Mouse (Mus musculus): ENCODE measurements at regions not wholly inside any gene's neighbourhood (a gene's known extent, or its start where the extent isn't known, plus 50 kb on each side); places are given as distances from the start of the nearest gene placed in this dataset.

DNA sequence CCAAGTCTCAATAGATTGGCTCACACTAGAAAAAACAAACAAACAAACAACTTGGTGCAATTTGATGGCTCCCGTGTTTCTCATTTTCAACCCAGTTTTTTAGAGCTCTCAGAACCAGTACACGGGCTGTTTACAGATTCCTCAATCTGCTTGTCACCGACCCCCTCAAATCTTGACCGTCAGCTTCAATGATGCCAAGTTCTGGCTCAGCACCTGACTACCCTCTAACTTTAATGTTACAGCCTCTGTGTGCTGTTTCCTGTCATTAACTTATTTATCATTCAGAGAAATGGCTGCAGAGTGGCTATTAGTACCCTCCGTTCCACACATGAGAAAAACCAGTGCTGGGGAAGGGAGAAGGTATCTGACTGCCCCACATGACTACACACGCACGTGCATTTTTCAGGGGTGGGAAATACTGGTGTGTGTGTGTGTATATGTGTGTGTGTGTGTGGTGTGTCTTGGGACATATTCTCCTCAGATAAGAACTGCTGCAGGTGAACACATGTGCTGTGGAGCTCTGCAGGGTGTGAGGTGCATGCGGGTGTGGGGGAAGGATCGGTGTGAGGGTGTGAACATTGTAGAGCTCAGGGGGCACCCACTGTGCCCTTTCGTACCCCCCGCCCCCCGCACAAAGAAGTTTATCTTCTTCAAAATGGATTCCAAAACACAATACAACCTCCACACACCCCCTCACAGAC is 83.6 kb upstream of the Lgalsl start:
- peak; percentile 4 for DNase-seq (ENCODE audit: low read depth, low spot score)
- H3K27me3 ChIP-seq (ENCODE audit: control insufficient read depth, insufficient read depth, low read length, poor library complexity, severe bottlenecking), result no peaks in the 10 kb centered on the region

DNA sequence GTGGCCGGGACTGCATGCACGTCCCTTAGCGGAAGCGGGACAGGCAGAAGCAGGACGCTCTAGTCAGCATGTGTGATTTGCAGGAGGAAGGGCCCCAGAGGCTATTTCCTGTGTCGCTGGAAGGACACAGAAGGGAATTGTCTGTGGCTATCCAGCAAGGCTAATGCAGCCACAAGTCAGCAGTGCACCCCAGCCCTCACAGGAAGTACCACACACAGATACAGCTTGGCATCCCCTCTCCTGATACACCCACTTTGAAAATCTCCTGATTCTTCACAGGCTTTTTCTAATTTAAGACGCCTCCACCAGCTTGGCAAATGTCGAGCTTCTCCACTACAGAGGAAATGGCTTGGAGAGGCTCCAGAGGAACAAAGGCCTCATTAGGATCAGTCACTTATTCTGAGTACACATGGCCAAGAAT is 84.3 kb upstream of the Lgalsl start:
- Histone ChIP-seq H3K27me3 (ENCODE audit: control insufficient read depth, insufficient read depth, low read length, poor library complexity, severe bottlenecking) (no peaks in the 10 kb centered on the region), H3K36me3 (ENCODE audit: control insufficient read depth, insufficient read depth, low read length, poor library complexity, severe bottlenecking) (no peaks in the 10 kb centered on the region)
- no peak for DNase-seq (ENCODE audit: low read depth, low spot score)

More for the DNA sequence above, 83.6 kb upstream of the Lgalsl start:
- no peaks in the 10 kb centered on the region for H3K36me3 ChIP-seq (ENCODE audit: control insufficient read depth, insufficient read depth, low read length, poor library complexity, severe bottlenecking)

DNA sequence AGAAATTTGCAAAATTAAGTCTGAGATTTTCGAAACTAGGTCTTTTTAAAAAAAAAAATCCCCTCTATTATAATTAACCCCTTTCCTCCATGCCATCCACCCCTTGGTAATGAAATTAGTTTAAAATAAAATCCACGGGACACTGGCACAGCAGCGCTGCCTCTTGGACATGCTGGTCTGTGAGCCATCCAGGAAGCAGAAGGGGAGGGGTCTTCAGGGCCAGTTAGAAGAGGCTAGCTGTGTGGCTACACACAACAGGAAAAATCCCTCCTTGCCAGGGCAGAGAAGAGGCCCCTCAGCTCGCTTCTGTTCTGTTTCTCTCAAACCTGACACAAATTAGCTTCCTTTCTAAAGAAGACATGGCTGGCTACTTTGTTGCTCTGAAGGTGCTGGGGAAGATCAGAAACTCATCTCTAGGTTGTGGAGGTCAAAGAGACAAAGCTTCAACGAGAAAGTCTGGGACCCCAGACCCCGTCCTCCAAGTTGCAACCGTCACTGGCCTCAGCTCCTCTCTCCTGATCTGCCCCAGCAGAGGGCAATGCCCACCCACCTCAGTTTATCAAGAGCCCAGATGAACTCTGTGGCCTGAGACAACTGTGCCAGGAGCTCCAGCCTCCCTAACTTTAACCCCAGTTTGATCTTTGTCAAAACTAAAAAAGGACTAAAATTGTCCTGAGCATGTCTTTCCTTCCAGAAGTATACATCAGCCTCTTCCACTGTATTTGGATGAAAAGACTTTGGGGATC is 85.0 kb upstream of the Lgalsl start:
- no peak for DNase-seq (ENCODE audit: low read depth, low spot score)
- Histone ChIP-seq H3K27me3 (ENCODE audit: control insufficient read depth, insufficient read depth, low read length, poor library complexity, severe bottlenecking) (no peaks in the 10 kb centered on the region), H3K36me3 (ENCODE audit: control insufficient read depth, insufficient read depth, low read length, poor library complexity, severe bottlenecking) (no peaks in the 10 kb centered on the region)

DNA sequence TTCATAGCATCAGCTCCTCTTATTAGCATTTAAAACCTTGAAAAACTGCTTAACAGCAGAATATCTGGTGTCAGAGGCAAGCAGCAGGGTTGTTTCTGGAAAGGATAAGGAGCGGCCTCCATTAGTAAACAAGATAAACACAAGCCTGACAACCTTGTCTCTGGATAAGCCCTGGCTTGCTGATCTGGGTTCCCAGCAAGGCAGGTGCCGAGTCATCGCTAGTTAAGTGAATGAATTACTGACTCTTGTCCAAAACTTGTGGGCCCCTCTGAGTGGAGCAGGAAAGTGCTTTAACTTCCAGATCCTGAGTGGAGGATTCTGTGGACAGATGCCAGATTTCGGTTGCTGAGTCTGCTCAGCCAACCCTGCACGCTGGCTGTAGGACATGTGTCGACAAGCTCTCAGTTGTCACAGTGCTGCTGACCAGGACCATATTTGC is 85.6 kb upstream of the Lgalsl start:
- H3K36me3 ChIP-seq (ENCODE audit: control insufficient read depth, insufficient read depth, low read length, poor library complexity, severe bottlenecking), result no peaks in the 10 kb centered on the region
- DNase-seq (ENCODE audit: low read depth, low spot score), result no peak
- no peaks in the 10 kb centered on the region for H3K27me3 ChIP-seq (ENCODE audit: control insufficient read depth, insufficient read depth, low read length, poor library complexity, severe bottlenecking)

DNA sequence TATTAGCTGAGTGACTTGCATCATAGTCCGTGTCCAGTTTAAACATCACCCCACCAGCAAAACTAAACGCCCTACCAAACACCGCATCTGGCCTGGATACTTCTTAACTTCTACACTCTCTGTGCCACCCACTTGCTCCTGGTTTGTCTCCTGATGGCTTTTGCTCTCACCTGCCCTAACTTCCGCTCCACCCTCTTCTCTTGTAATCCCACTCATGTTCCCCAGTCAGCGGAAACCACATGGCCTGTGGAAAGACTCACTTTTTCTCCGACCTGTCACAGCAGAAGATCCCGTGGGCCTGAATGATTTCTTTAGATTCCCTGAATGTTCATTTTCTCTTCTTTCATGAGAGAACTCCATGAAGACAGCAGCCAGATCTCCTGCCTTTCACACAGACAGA is 86.1 kb upstream of the Lgalsl start:
- DNase-seq (ENCODE audit: low read depth, low spot score), result no peak
- Histone ChIP-seq H3K27me3 (ENCODE audit: control insufficient read depth, insufficient read depth, low read length, poor library complexity, severe bottlenecking) (no peaks in the 10 kb centered on the region), H3K36me3 (ENCODE audit: control insufficient read depth, insufficient read depth, low read length, poor library complexity, severe bottlenecking) (no peaks in the 10 kb centered on the region)

DNA sequence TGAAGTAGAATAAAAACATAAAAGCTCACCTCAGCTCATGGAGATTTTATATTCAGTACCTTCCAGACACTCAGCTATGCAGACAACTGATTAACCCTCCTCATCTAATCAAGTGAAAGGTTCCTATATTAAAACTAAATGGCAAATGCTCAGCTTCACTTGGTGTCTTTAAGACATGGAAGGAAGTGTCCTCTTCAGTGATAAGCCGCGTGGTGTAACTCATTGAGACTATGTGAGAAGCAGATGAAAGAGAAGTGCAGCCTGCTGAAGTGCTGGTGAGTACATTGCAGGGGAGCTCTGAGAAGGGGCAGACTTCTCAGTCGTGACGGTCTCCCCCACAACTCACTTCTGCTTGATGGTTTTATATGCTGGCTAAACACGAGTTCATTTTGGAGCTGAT is 86.6 kb upstream of the Lgalsl start:
- Histone ChIP-seq H3K36me3 (ENCODE audit: control insufficient read depth, insufficient read depth, low read length, poor library complexity, severe bottlenecking) (no peaks in the 10 kb centered on the region), H3K27me3 (ENCODE audit: control insufficient read depth, insufficient read depth, low read length, poor library complexity, severe bottlenecking) (no peaks in the 10 kb centered on the region)
- DNase-seq (ENCODE audit: low read depth, low spot score), result no peak

DNA sequence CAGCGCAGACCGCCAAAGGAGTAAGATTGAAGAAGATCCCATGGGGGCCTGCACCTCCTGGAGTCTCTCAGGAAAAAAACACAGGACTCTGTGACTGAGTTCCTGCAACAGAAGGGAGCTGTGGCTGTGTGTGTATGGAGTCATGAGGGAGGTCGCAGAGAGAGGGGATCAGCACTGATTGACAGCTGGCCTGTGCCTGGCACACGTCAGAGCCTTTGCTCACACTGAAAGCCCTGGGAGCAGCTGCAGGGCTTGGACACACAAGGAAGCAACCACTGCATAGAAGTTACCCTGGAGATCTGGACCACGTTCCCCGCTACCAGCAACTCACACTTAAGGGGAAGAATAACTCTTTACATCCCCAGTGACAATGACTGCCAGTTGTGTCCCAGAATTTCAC is 92.3 kb upstream of the Lgalsl start:
- no peaks in the 10 kb centered on the region for H3K27me3 ChIP-seq (ENCODE audit: control insufficient read depth, insufficient read depth, low read length, poor library complexity, severe bottlenecking)

DNA sequence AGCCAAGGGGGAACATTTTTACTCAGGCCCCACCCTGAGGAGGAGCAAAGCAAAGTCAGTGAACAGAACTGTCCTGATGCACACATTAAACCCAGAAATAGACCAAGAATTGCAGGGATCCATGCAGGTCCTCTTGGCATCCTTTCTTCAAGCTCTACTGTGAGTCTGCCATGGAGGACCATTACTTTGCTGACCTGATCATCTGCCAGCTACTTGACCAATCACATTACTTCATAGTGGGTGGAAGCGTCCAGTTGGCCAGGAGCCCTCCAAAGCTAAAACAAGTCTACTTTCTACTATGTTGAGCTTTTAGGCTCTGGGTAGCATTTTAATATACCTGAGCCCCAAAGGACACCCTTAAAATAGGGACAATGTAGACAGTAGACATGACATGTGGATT is 98.6 kb upstream of the Lgalsl start:
- no peaks in the 10 kb centered on the region for H3K36me3 ChIP-seq (ENCODE audit: control insufficient read depth, insufficient read depth, low read length, poor library complexity, severe bottlenecking)
- no peak for DNase-seq (ENCODE audit: low read depth, low spot score)
- H3K27me3 ChIP-seq (ENCODE audit: control insufficient read depth, insufficient read depth, low read length, poor library complexity, severe bottlenecking), result no peaks in the 10 kb centered on the region

More for the DNA sequence above, 92.3 kb upstream of the Lgalsl start:
- H3K36me3 ChIP-seq (ENCODE audit: control insufficient read depth, insufficient read depth, low read length, poor library complexity, severe bottlenecking), result no peaks in the 10 kb centered on the region
- DNase-seq (ENCODE audit: low read depth, low spot score), result no peak

DNA sequence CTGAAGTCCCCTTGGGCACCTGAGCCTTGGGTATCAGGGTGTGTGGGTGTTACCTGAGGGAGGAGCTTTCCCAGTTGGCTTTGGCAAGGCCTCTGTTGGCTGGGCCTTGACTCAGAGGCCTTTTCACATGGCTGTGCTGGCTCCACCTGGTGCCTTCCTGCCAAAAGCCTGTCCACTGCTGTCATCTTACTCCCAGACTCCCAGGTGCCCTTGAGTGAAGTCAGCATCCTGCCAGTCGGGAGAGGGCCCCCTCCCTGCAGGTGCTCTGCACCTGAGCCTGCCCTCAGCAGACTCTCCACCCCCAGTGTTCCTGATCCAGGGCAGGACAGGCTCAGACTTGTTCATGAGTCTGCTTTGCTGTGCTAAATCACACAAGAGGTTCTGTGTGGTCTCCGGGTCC is 99.2 kb upstream of the Lgalsl start:
- Histone ChIP-seq H3K36me3 (ENCODE audit: control insufficient read depth, insufficient read depth, low read length, poor library complexity, severe bottlenecking) (no peaks in the 10 kb centered on the region), H3K27me3 (ENCODE audit: control insufficient read depth, insufficient read depth, low read length, poor library complexity, severe bottlenecking) (no peaks in the 10 kb centered on the region)
- no peak for DNase-seq (ENCODE audit: low read depth, low spot score)

DNA sequence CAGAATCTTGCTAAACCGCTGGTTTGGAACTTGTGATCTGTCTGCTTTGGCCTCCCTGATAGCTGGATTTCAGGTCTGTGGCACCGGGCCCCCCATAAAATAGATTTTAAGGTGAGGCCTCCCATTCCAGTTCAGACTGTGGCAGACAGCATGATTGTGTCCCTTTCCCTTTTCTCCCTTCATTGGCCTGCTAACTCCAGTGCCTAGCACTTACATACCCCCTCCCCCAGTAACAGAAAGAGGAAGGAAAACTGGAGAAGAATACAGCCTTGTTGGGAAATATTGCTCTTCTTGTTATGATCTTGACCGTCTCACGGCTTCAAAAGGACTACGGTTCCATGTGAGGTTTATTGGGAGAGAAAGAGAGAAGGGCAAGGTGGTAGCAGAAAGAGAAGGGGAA is 99.7 kb upstream of the Lgalsl start:
- Histone ChIP-seq H3K36me3 (ENCODE audit: control insufficient read depth, insufficient read depth, low read length, poor library complexity, severe bottlenecking) (no peaks in the 10 kb centered on the region), H3K27me3 (ENCODE audit: control insufficient read depth, insufficient read depth, low read length, poor library complexity, severe bottlenecking) (no peaks in the 10 kb centered on the region)
- DNase-seq (ENCODE audit: low read depth, low spot score), result no peak

DNA sequence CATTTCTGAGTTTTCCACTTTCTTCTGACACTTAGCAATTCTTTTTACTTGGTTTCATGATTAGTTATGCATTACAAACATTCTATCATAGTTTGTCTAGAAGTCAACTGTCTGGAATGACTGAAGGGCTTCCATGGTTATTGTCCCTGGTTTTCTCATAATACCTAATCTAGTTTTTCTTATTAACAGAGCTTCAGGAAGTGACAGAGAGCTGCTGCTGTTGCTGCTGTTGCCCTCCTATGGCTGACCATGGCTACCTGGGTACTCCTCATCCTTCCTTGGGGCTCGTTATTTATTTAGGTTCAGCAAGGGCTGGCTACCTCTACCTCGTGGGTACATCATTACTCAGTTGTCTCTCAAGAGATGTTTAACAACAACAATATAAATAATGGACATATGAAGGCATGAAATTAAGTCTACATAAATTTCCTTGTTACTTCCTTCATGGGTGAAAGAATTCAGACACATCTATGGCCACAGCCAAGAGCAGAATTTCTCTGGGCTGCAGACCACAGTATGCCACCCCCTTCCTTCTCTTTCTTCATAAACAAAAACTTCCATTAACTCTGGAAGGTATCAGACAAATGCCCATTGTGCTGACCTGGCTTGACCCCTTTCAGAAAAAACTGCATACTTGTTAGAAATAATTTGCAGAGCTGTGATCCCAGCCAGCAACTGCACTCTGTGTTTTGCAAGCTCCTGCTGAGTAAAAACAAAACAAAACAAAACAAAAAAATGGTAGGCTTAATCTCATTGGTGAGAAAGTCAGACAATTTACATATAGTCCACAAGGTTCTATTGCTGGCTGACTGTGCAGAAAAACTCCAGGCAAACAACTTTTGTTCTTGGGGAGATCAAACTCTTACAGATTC is 103.6 kb upstream of the Lgalsl start:
- Histone ChIP-seq H3K36me3 (ENCODE audit: control insufficient read depth, insufficient read depth, low read length, poor library complexity, severe bottlenecking) (no peaks in the 10 kb centered on the region), H3K27me3 (ENCODE audit: control insufficient read depth, insufficient read depth, low read length, poor library complexity, severe bottlenecking) (no peaks in the 10 kb centered on the region)
- DNase-seq (ENCODE audit: low read depth, low spot score), result no peak

DNA sequence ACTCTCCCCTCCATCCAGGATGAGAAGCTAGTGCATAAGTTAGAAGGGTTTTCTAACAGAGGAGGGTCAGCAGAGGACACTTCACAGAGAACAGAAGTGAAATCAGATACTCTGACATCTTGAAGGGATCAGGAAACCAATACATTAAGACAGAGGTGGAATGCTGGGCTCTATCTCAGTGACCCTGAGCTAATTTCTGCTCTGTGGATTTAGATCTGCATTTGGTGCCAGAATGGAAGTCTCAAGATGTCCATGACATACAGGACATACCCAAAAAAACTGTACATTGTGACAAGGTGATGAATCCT is 104.2 kb upstream of the Lgalsl start:
- no peak for DNase-seq (ENCODE audit: low read depth, low spot score)
- no peaks in the 10 kb centered on the region for H3K27me3 ChIP-seq (ENCODE audit: control insufficient read depth, insufficient read depth, low read length, poor library complexity, severe bottlenecking)
- no peaks in the 10 kb centered on the region for H3K36me3 ChIP-seq (ENCODE audit: control insufficient read depth, insufficient read depth, low read length, poor library complexity, severe bottlenecking)

DNA sequence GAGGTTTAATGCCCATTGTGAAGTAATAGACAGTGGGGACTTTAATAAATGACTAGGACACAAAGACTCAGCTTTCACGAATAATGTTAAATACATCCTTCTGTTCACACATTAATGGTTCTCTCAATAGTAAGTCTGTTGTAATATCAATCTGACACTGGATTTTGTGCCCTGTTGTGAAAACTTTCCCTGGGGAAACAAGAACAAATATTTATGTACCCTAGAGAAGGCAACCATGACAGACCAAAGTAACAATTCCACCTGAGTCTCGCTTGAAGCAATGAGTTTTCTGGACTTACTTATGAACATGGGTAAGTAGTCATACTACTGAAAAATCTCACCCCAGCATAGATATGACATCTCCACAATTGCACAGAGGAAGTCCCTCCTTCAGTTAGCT is 105.1 kb upstream of the Lgalsl start:
- H3K36me3 ChIP-seq (ENCODE audit: control insufficient read depth, insufficient read depth, low read length, poor library complexity, severe bottlenecking), result no peaks in the 10 kb centered on the region
- no peak for DNase-seq (ENCODE audit: low read depth, low spot score)
- no peaks in the 10 kb centered on the region for H3K27me3 ChIP-seq (ENCODE audit: control insufficient read depth, insufficient read depth, low read length, poor library complexity, severe bottlenecking)

DNA sequence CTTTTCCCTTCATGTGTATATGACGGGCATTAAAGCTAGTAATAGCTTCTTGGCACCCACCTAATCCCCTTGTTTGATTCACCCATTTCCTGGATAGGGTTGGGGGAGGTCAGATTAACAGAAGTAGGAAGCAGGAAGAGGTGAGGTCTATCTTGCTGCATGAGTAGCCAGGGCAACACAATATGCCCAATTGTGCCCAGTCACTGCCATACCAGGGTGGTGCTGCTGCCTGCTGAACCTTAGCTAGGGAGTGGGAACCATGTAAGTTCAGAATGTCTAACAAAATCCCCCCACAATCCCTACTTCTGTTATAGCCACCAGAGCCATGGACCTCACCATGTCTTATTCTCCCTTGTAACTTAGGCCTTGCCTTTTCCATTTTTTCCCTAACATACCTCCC is 106.1 kb upstream of the Lgalsl start:
- DNase-seq (ENCODE audit: low read depth, low spot score), result no peak
- Histone ChIP-seq H3K27me3 (ENCODE audit: control insufficient read depth, insufficient read depth, low read length, poor library complexity, severe bottlenecking) (no peaks in the 10 kb centered on the region), H3K36me3 (ENCODE audit: control insufficient read depth, insufficient read depth, low read length, poor library complexity, severe bottlenecking) (no peaks in the 10 kb centered on the region)

DNA sequence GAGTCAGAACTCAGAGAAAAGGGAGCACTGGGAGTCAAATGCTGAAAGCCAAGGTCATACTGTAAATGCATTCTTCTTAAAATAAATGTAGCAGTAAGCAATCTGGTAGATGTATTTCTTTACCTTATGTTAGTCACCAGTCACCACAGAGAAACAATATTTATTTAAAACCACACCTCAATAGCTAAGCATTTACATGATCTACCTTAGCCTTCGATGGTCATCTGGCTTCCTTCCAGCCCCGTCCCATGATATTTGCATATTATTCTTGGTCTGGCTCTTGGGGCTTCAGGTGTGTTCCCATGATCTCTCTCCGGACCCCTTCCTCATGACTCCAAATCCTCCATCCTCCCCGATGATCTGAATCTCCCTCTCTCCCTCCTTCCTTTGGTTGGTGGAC is 107.1 kb upstream of the Lgalsl start:
- H3K36me3 ChIP-seq (ENCODE audit: control insufficient read depth, insufficient read depth, low read length, poor library complexity, severe bottlenecking), result no peaks in the 10 kb centered on the region
- no peaks in the 10 kb centered on the region for H3K27me3 ChIP-seq (ENCODE audit: control insufficient read depth, insufficient read depth, low read length, poor library complexity, severe bottlenecking)
- DNase-seq (ENCODE audit: low read depth, low spot score), result no peak

Measured in splenic B cell, adult 2 months (primary cell).